Mouse (Mus musculus) heart, embryonic 13.5 days (tissue): ENCODE data around the gene Cdh20. TPM values are rescaled to one million over a fixed set of nuclear protein-coding genes. Genes with fewer than 3 reads are reported as not detected.
A peak's percentile ranks its signal among the peaks of the same experiment; 100 is the strongest.

ENCODE experiments used
- ATAC-seq: fragments of 200-750 bp; cut with Nextera tagmentation; 2 replicates; pipeline ENCODE4 v1.8.0; 2017; ENCODE audit warnings: moderate TSS enrichment; ENCODE audit not compliant: insufficient number of reproducible peaks, low FRiP score, low TSS enrichment; ENCODE audit errors: extremely low read depth
- H3K27ac ChIP-seq: fragments of 300-500 bp; sonication (generic); replicated peaks from 2 replicates; pipeline ENCODE4 v1.5.1; 2015; ENCODE audit warnings: moderate library complexity, mild to moderate bottlenecking, inconsistent platforms
- H3K27me3 ChIP-seq: fragments of 300-500 bp; sonication (generic); replicated peaks from 2 replicates; pipeline ENCODE4 v1.6.1; 2015; ENCODE audit warnings: mild to moderate bottlenecking, inconsistent platforms
- H3K36me3 ChIP-seq: fragments of 300-500 bp; sonication (generic); 2 replicates; pipeline ENCODE4 v1.6.1; 2015; ENCODE audit warnings: mild to moderate bottlenecking, inconsistent platforms
- H3K4me1 ChIP-seq: fragments of 300-500 bp; sonication (generic); 2 replicates; pipeline ENCODE4 v1.6.1; 2015; ENCODE audit warnings: inconsistent platforms
- H3K4me2 ChIP-seq: fragments of 300-500 bp; sonication (generic); 2 replicates; pipeline ENCODE4 v1.6.1; 2015; ENCODE audit warnings: inconsistent platforms, mild to moderate bottlenecking, moderate library complexity
- H3K4me3 ChIP-seq: fragments of 300-500 bp; sonication (generic); 2 replicates; pipeline ENCODE4 v1.5.1; 2015; ENCODE audit warnings: moderate library complexity, mild to moderate bottlenecking, inconsistent platforms
- H3K9ac ChIP-seq: fragments of 300-500 bp; sonication (generic); 2 replicates; pipeline ENCODE4 v1.6.1; 2015; ENCODE audit warnings: inconsistent platforms, mild to moderate bottlenecking, moderate library complexity
- H3K9me3 ChIP-seq: fragments of 300-500 bp; sonication (generic); 2 replicates; pipeline ENCODE4 v1.6.1; 2016; ENCODE audit warnings: inconsistent platforms
- WGBS: fragments of 180-500 bp; shearing (Covaris S2); methylation state at CpG from one replicate; pipeline ENCODE4 v1.1.7; 2015; ENCODE audit warnings: mixed read lengths; 5-methylcytosine and 5-hydroxymethylcytosine counted together
- polyA plus RNA-seq: library from polyadenylated mRNA; unstranded; fragments of >200 nt; fragmentation: Nextera tagmentation; extraction: Ambion mirVana; gene quantifications from 2 replicates; pipeline ENCODE4 v1.2.1, GENCODE M21; 2015

Cdh20 gene
- 1.5 and 1.7 TPM in 2 replicates for polyA plus RNA-seq

GRCm38 (mm10) chr1:104768371-104769249 lies at the start of gene Cdh20:
Cdh20 (plus strand) TSS chr1:104768529.
- peaks cover 5% of the 10 kb centered on the region; the same call in 1 of the 2 replicates for H3K27me3 ChIP-seq
- H3K9me3 ChIP-seq, result no peaks in the 10 kb centered on the region
- peak within 1 kb of the TSS; percentile 68 for H3K4me3 ChIP-seq
- H3K36me3 ChIP-seq, result no peaks in the 10 kb centered on the region
- H3K4me2 ChIP-seq, result peak within 1 kb of the TSS; percentile 96
- 0 out of 2 replicates have a peak, but pooled peaks have one; percentile 38 for ATAC-seq
- H3K4me1 ChIP-seq, result peaks cover 17% of the 10 kb centered on the region
- H3K9ac ChIP-seq, result peak within 1 kb of the TSS; percentile 79
- under 1% methylated on average over 46 of the region's 46 CpGs for WGBS
- peak within 1 kb of the TSS; percentile 2; the same call in 1 of the 2 replicates for H3K27ac ChIP-seq

- no peaks in the 10 kb centered on the region for H3K9me3 ChIP-seq
- no peaks in the 10 kb centered on the region for H3K36me3 ChIP-seq
- H3K27me3 ChIP-seq, result no peaks in the 10 kb centered on the region
- H3K27ac ChIP-seq, result no peak overlapping the region
- no peak overlapping the region for H3K4me3 ChIP-seq
- no peak overlapping the region for H3K9ac ChIP-seq
- H3K4me2 ChIP-seq, result no peak overlapping the region
- 19% methylated on average over 1 of the region's 1 CpGs for WGBS
- ATAC-seq, result no peak
- peaks cover 12% of the 10 kb centered on the region for H3K4me1 ChIP-seq
Observed at GRCm38 (mm10) chr1:104746816-104747215, 21.5 kb upstream of the Cdh20 start.

GRCm38 (mm10) chr1:104747438-104747837 lies 20.9 kb upstream of the Cdh20 start:
- H3K27ac ChIP-seq, result no peak overlapping the region
- H3K9ac ChIP-seq, result no peak overlapping the region
- H3K27me3 ChIP-seq, result no peaks in the 10 kb centered on the region
- H3K9me3 ChIP-seq, result no peaks in the 10 kb centered on the region
- H3K4me3 ChIP-seq, result no peak overlapping the region
- H3K4me2 ChIP-seq, result no peak overlapping the region
- no peak for ATAC-seq
- H3K4me1 ChIP-seq, result peaks cover 12% of the 10 kb centered on the region
- WGBS, result 53% methylated on average over 4 of the region's 4 CpGs
- H3K36me3 ChIP-seq, result no peaks in the 10 kb centered on the region

GRCm38 (mm10) chr1:104754483-104754882 lies 13.8 kb upstream of the Cdh20 start:
- Histone ChIP-seq H3K36me3 (no peaks in the 10 kb centered on the region), H3K4me2 (no peak overlapping the region), H3K4me1 (no peaks in the 10 kb centered on the region), H3K9ac (no peak overlapping the region), H3K27ac (no peak overlapping the region), H3K4me3 (no peak overlapping the region), H3K27me3 (no peaks in the 10 kb centered on the region), H3K9me3 (no peaks in the 10 kb centered on the region)
- 60% methylated on average over 8 of the region's 8 CpGs for WGBS
- ATAC-seq, result no peak

- Histone ChIP-seq H3K9ac (no peak overlapping the region), H3K4me1 (no peaks in the 10 kb centered on the region), H3K4me2 (no peak overlapping the region), H3K9me3 (no peaks in the 10 kb centered on the region), H3K4me3 (no peak overlapping the region), H3K27ac (no peak overlapping the region), H3K36me3 (no peaks in the 10 kb centered on the region), H3K27me3 (no peaks in the 10 kb centered on the region)
- ATAC-seq, result no peak
- WGBS, result 43% methylated on average over 4 of the region's 4 CpGs
Observed at GRCm38 (mm10) chr1:104755896-104756295, 12.4 kb upstream of the Cdh20 start.

- Histone ChIP-seq H3K27me3 (peaks cover 5% of the 10 kb centered on the region; the same call in 1 of the 2 replicates), H3K4me1 (peaks cover 17% of the 10 kb centered on the region), H3K4me2 (peak overlapping the region; percentile 96), H3K9ac (peak overlapping the region; percentile 79), H3K9me3 (no peaks in the 10 kb centered on the region), H3K4me3 (peak overlapping the region; percentile 68), H3K36me3 (no peaks in the 10 kb centered on the region), H3K27ac (peak overlapping the region; percentile 2; the same call in 1 of the 2 replicates)
- no peak for ATAC-seq
- under 1% methylated on average over 12 of the region's 12 CpGs for WGBS
Observed at GRCm38 (mm10) chr1:104769250-104769607, 900 bp downstream of the Cdh20 start.

- 67% methylated on average over 4 of the region's 4 CpGs for WGBS
- H3K9me3 ChIP-seq, result no peaks in the 10 kb centered on the region
- H3K4me1 ChIP-seq, result peaks cover 17% of the 10 kb centered on the region
- H3K4me3 ChIP-seq, result no peak overlapping the region
- H3K4me2 ChIP-seq, result no peak overlapping the region
- peaks cover 5% of the 10 kb centered on the region; the same call in 1 of the 2 replicates for H3K27me3 ChIP-seq
- H3K9ac ChIP-seq, result no peak overlapping the region
- ATAC-seq, result no peak
- no peaks in the 10 kb centered on the region for H3K36me3 ChIP-seq
- H3K27ac ChIP-seq, result no peak overlapping the region
Observed at GRCm38 (mm10) chr1:104771937-104772336, 3.6 kb downstream of the Cdh20 start.

GRCm38 (mm10) chr1:104773207-104773606 lies 4.9 kb downstream of the Cdh20 start:
- WGBS, result 82% methylated on average over 2 of the region's 2 CpGs
- Histone ChIP-seq H3K4me2 (no peak overlapping the region), H3K9ac (no peak overlapping the region), H3K4me3 (no peak overlapping the region), H3K27ac (no peak overlapping the region), H3K36me3 (no peaks in the 10 kb centered on the region), H3K4me1 (peaks cover 17% of the 10 kb centered on the region), H3K27me3 (peaks cover 5% of the 10 kb centered on the region; the same call in 1 of the 2 replicates), H3K9me3 (no peaks in the 10 kb centered on the region)
- ATAC-seq, result no peak

GRCm38 (mm10) chr1:104793488-104793887 lies 25.2 kb downstream of the Cdh20 start:
- ATAC-seq, result no peak
- 68% methylated on average over 3 of the region's 3 CpGs for WGBS
- H3K4me1 ChIP-seq, result peaks cover 10% of the 10 kb centered on the region
- no peak overlapping the region for H3K4me3 ChIP-seq
- H3K4me2 ChIP-seq, result no peak overlapping the region
- no peaks in the 10 kb centered on the region for H3K9me3 ChIP-seq
- no peak overlapping the region for H3K9ac ChIP-seq
- H3K36me3 ChIP-seq, result no peaks in the 10 kb centered on the region
- H3K27me3 ChIP-seq, result no peaks in the 10 kb centered on the region
- H3K27ac ChIP-seq, result no peak overlapping the region

GRCm38 (mm10) chr1:104796146-104796545 lies 27.8 kb downstream of the Cdh20 start:
- 47% methylated on average over 3 of the region's 3 CpGs for WGBS
- ATAC-seq, result no peak
- Histone ChIP-seq H3K27me3 (no peaks in the 10 kb centered on the region), H3K36me3 (no peaks in the 10 kb centered on the region), H3K4me2 (no peak overlapping the region), H3K27ac (0 out of 2 replicates have a peak overlapping the region, but pooled peaks have one; percentile 5), H3K4me1 (peaks cover 10% of the 10 kb centered on the region), H3K9ac (no peak overlapping the region), H3K4me3 (no peak overlapping the region), H3K9me3 (no peaks in the 10 kb centered on the region)

- Histone ChIP-seq H3K36me3 (no peaks in the 10 kb centered on the region), H3K27me3 (no peaks in the 10 kb centered on the region), H3K27ac (no peak overlapping the region), H3K4me1 (peaks cover 10% of the 10 kb centered on the region), H3K4me2 (no peak overlapping the region), H3K9ac (no peak overlapping the region), H3K4me3 (no peak overlapping the region), H3K9me3 (no peaks in the 10 kb centered on the region)
- no peak for ATAC-seq
- 55% methylated on average over 4 of the region's 4 CpGs for WGBS
Observed at GRCm38 (mm10) chr1:104797139-104797538, 28.8 kb downstream of the Cdh20 start.

GRCm38 (mm10) chr1:104804746-104805145 lies 36.4 kb downstream of the Cdh20 start:
- Histone ChIP-seq H3K4me3 (no peak overlapping the region), H3K27me3 (no peaks in the 10 kb centered on the region), H3K4me2 (no peak overlapping the region), H3K27ac (no peak overlapping the region), H3K9me3 (no peaks in the 10 kb centered on the region), H3K4me1 (no peaks in the 10 kb centered on the region), H3K9ac (no peak overlapping the region), H3K36me3 (no peaks in the 10 kb centered on the region)
- ATAC-seq, result no peak
- WGBS, result 86% methylated on average over 6 of the region's 6 CpGs
